7 mouse cellular contexts compared by ENCODE assay signal in the genomic region with DNA sequence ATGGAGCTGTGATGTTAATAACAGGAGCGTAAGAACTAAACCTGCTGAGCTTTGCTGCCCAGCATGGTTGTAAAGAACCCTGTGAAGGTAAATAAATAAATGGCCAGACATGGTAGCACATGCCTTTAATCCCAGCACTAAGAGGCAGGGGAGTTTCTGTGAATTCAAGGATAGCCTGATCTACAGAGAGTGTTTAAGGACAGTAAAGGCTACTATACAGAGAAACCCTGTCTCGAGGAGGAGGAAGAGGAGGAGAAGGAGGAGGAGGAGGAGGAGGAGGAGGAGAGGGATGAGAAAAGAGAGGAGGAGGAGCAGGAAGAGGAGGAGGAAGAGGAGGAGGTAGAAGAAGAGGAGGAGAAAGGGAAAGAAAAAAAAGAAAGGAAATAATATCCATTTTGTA. TPM values are rescaled to one million over a fixed set of nuclear protein-coding genes. Genes with fewer than 3 reads are reported as not detected.
DNase-seq lines count a peak whose midpoint lies in the region; ATAC-seq and TF ChIP-seq lines count a peak whose summit lies in the region.

No protein-coding gene starts in this region.

- H3K36me3 ChIP-seq in lung, embryonic 15.5 days = no peaks in the 10 kb centered on the region
- peaks cover 6% of the 10 kb centered on the region; the same call in 1 of the 2 replicates for H3K36me3 ChIP-seq in forebrain, embryonic 10.5 days (replicated peaks)
- H3K36me3 ChIP-seq in limb, embryonic 14.5 days (ENCODE audit: control insufficient read depth, insufficient read depth, low read length) = peaks cover 3% of the 10 kb centered on the region; the same call in 1 of the 2 replicates
- no peaks in the 10 kb centered on the region for H3K36me3 ChIP-seq in stomach, embryonic 14.5 days (ENCODE audit: control insufficient read depth, insufficient read depth, low read length)

- H3K4me2 ChIP-seq in lung, embryonic 15.5 days = peak overlapping the region; percentile 91
- H3K4me2 ChIP-seq in limb, embryonic 14.5 days (replicated peaks; ENCODE audit: low read depth, low read length, severe bottlenecking) = peak overlapping the region; percentile 95
- peak overlapping the region; percentile 95 for H3K4me2 ChIP-seq in stomach, embryonic 14.5 days (replicated peaks; ENCODE audit: low read depth, low read length)

- TF ChIP-seq POLR2A in limb, embryonic 14.5 days (IDR thresholded peaks at IDR 0.05; ENCODE audit: borderline replicate concordance, extremely low read depth, insufficient read depth, insufficient read length) = no peak

- ATAC-seq in lung, embryonic 15.5 days (ENCODE audit: borderline replicate concordance, extremely low read depth, low FRiP score, low TSS enrichment) = 0 out of 2 replicates have a peak, but pooled peaks have one; percentile 15
- peak; percentile 8; the same call in 1 of the 2 replicates for ATAC-seq in limb, embryonic 14.5 days (ENCODE audit: low FRiP score, low read depth)
- peak; percentile 26; the same call in 1 of the 2 replicates for ATAC-seq in stomach, embryonic 14.5 days (ENCODE audit: insufficient number of reproducible peaks, insufficient read depth, low FRiP score, low read depth)

- H3K9me3 ChIP-seq in lung, embryonic 15.5 days = no peaks in the 10 kb centered on the region
- H3K9me3 ChIP-seq in forebrain, embryonic 10.5 days = no peaks in the 10 kb centered on the region
- no peaks in the 10 kb centered on the region for H3K9me3 ChIP-seq in limb, embryonic 14.5 days (ENCODE audit: control insufficient read depth, low read length)
- H3K9me3 ChIP-seq in stomach, embryonic 14.5 days (ENCODE audit: control insufficient read depth, low read depth, low read length) = no peaks in the 10 kb centered on the region

- H3K4me3 ChIP-seq in lung, embryonic 15.5 days = peak overlapping the region; percentile 57
- peak overlapping the region; percentile 69 for H3K4me3 ChIP-seq in forebrain, embryonic 10.5 days
- peak overlapping the region; percentile 54 for H3K4me3 ChIP-seq in limb, embryonic 14.5 days (replicated peaks; ENCODE audit: low read length)
- peak overlapping the region; percentile 53 for H3K4me3 ChIP-seq in stomach, embryonic 14.5 days (ENCODE audit: low read depth, low read length)

- peaks cover 13% of the 10 kb centered on the region for H3K4me1 ChIP-seq in lung, embryonic 15.5 days
- H3K4me1 ChIP-seq in forebrain, embryonic 10.5 days = peaks cover 30% of the 10 kb centered on the region
- H3K4me1 ChIP-seq in limb, embryonic 14.5 days (ENCODE audit: control insufficient read depth, insufficient read depth, low read length) = peaks cover 11% of the 10 kb centered on the region; the same call in 1 of the 2 replicates
- H3K4me1 ChIP-seq in stomach, embryonic 14.5 days (ENCODE audit: control insufficient read depth, insufficient read depth, low read length) = 0 out of 2 replicates have a peak, but pooled peaks cover 5% of the 10 kb centered on the region

- 40% methylated on average over 2 of the region's 2 CpGs for WGBS in lung, embryonic 15.5 days
- WGBS in forebrain, embryonic 10.5 days = 42% methylated on average over 2 of the region's 2 CpGs
- WGBS in limb, embryonic 14.5 days = 36% methylated on average over 2 of the region's 2 CpGs
- WGBS in stomach, embryonic 14.5 days = 40% methylated on average over 2 of the region's 2 CpGs

- H3K27ac ChIP-seq in lung, embryonic 15.5 days = peak overlapping the region; percentile 70
- peak overlapping the region; percentile 84 for H3K27ac ChIP-seq in forebrain, embryonic 10.5 days
- H3K27ac ChIP-seq in limb, embryonic 14.5 days (replicated peaks; ENCODE audit: low read depth, low read length) = peak overlapping the region; percentile 55; the same call in 1 of the 2 replicates
- H3K27ac ChIP-seq in stomach, embryonic 14.5 days (ENCODE audit: low read length) = peak overlapping the region; percentile 18; the same call in 1 of the 2 replicates

- DNase-seq in lung, adult 18-20 months = no peak
- no peak for DNase-seq in forebrain, embryonic 10.5 days (ENCODE audit: extremely low spot score, low spot score)
- no peak for DNase-seq in limb, embryonic 14.5 days (ENCODE audit: low spot score)
- no peak for DNase-seq in adrenal gland, postnatal 25 days
- DNase-seq in left cerebral cortex, adult 11 months (ENCODE audit: low spot score) = no peak

- H3K9ac ChIP-seq in lung, embryonic 15.5 days = no peak overlapping the region
- peak overlapping the region; percentile 48 for H3K9ac ChIP-seq in limb, embryonic 14.5 days (ENCODE audit: low read depth, low read length, severe bottlenecking)
- no peak overlapping the region for H3K9ac ChIP-seq in stomach, embryonic 14.5 days (replicated peaks; ENCODE audit: low read depth, low read length)

- H3K27me3 ChIP-seq in lung, embryonic 15.5 days = no peaks in the 10 kb centered on the region
- no peaks in the 10 kb centered on the region for H3K27me3 ChIP-seq in forebrain, embryonic 10.5 days (ENCODE audit: poor library complexity, severe bottlenecking)
- H3K27me3 ChIP-seq in limb, embryonic 14.5 days (ENCODE audit: control insufficient read depth, insufficient read depth, low read length) = no peaks in the 10 kb centered on the region
- H3K27me3 ChIP-seq in stomach, embryonic 14.5 days (ENCODE audit: control insufficient read depth, insufficient read depth, low read length) = no peaks in the 10 kb centered on the region

RNA-seq across cellular contexts. Expression of gene Rsg1, which starts 0.4 kb away (rescaled TPM):
- 5.9 and 6.0 TPM in 2 replicates for polyA plus RNA-seq in lung, embryonic 15.5 days (2015; fragmentation: Nextera tagmentation; extraction: Ambion mirVana)
- polyA plus RNA-seq in forebrain, embryonic 10.5 days (2016; fragmentation: Nextera tagmentation; extraction: Ambion mirVana) = 7.3 and 7.8 TPM in 2 replicates
- polyA plus RNA-seq in limb, embryonic 14.5 days (2012; rRNA removed) = 3.6 and 4.2 TPM in 2 replicates
- polyA plus RNA-seq in limb, embryonic 14.5 days (2014; fragmentation: Nextera tagmentation; extraction: Ambion mirVana) = 5.5 and 6.1 TPM in 2 replicates
- polyA plus RNA-seq in stomach, embryonic 14.5 days (2014; fragmentation: Nextera tagmentation; extraction: Ambion mirVana) = 5.2 and 6.5 TPM in 2 replicates
- total RNA-seq in adrenal gland, postnatal 25 days (2021) = 1.4 and 1.7 TPM in 2 replicates

RNA-seq across cellular contexts. Expression of gene Arhgef19, which starts 26.0 kb away (rescaled TPM):
- polyA plus RNA-seq in lung, embryonic 15.5 days (2015; fragmentation: Nextera tagmentation; extraction: Ambion mirVana) = 19.2 and 20.5 TPM in 2 replicates
- polyA plus RNA-seq in forebrain, embryonic 10.5 days (2016; fragmentation: Nextera tagmentation; extraction: Ambion mirVana) = 1.3 and 2.2 TPM in 2 replicates
- 20.4 and 21.8 TPM in 2 replicates for polyA plus RNA-seq in limb, embryonic 14.5 days (2012; rRNA removed)
- 15.3 and 18.7 TPM in 2 replicates for polyA plus RNA-seq in limb, embryonic 14.5 days (2014; fragmentation: Nextera tagmentation; extraction: Ambion mirVana)
- 23.0 and 26.4 TPM in 2 replicates for polyA plus RNA-seq in stomach, embryonic 14.5 days (2014; fragmentation: Nextera tagmentation; extraction: Ambion mirVana)
- total RNA-seq in adrenal gland, postnatal 25 days (2021) = 32.6 and 44.2 TPM in 2 replicates

Comparison
In these comparisons a context has a peak if more than half of its experiments do, and no peak if none do; other contexts are left out.
1. H3K27ac ChIP-seq: peak in every context shown above with its lines; median percentile 84 in forebrain, embryonic 10.5 days; 70 in lung, embryonic 15.5 days; 55 in limb, embryonic 14.5 days; 18 in stomach, embryonic 14.5 days.